Mouse (Mus musculus): ENCODE data around the gene Aplnr. TPM values are rescaled to one million over a fixed set of nuclear protein-coding genes. Genes with fewer than 3 reads are reported as not detected.

Gene Aplnr
- polyA plus RNA-seq, 1 experiment = not detected

DNA sequence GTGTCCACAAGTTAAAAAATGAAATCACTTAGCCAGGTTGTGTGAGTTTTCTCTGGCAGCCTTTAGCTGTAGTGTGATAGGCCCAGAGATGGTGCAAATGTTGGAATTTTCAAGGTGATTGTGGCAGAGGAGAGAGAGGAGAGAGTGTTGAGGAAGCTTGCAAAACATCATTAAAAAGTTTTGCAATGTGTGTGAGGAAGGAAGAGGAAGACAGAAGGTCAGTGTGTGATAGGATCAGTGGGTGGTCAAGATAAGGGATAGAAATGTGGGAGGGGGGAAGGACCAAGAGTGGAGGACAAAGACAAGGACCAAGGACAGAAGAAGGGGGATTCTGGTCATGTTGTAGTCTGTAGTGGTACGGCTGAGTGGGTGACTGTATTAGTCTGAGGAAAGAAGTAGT lies 14.3 kb downstream of the Aplnr start:
- Histone ChIP-seq H3K4me3 (ENCODE audit: insufficient read depth, low read length) (no peak overlapping the region), H3K27ac (ENCODE audit: insufficient read depth, low read depth, low read length) (no peak overlapping the region), H3K4me1 (ENCODE audit: control insufficient read depth, insufficient read depth, low read length) (no peaks in the 10 kb centered on the region)
- no peak for TF ChIP-seq CTCF (IDR thresholded peaks at IDR 0.05; ENCODE audit: low read depth, low read length)
- no peak for TF ChIP-seq POLR2A (IDR thresholded peaks at IDR 0.05; ENCODE audit: borderline replicate concordance, low read depth, low read length)

DNA sequence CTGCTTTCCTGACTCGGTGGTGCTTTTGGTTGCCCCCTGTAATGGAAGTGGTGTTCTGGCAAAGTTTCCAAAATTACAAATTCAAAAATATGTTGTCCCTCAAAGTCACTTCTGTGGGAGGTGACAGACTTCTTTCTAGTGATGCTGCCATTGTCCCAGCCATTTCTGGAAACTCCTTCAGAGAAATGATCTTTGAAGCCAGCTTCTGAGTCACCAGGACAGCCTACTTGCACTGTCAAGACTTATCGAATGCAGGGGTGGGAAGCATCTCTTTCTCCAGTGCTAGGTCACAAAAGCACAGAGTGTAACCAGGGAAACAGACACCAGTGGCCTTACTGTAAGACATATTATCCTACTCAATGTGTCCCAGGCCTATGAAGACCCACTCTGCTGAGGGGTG lies 15.2 kb downstream of the Aplnr start:
- H3K27ac ChIP-seq (ENCODE audit: insufficient read depth, low read depth, low read length) = no peak overlapping the region
- H3K4me3 ChIP-seq (ENCODE audit: insufficient read depth, low read length) = no peak overlapping the region
- H3K4me1 ChIP-seq (ENCODE audit: control insufficient read depth, insufficient read depth, low read length) = no peaks in the 10 kb centered on the region
- TF ChIP-seq POLR2A (IDR thresholded peaks at IDR 0.05; ENCODE audit: borderline replicate concordance, low read depth, low read length) (no peak), CTCF (IDR thresholded peaks at IDR 0.05; ENCODE audit: low read depth, low read length) (no peak)

DNA sequence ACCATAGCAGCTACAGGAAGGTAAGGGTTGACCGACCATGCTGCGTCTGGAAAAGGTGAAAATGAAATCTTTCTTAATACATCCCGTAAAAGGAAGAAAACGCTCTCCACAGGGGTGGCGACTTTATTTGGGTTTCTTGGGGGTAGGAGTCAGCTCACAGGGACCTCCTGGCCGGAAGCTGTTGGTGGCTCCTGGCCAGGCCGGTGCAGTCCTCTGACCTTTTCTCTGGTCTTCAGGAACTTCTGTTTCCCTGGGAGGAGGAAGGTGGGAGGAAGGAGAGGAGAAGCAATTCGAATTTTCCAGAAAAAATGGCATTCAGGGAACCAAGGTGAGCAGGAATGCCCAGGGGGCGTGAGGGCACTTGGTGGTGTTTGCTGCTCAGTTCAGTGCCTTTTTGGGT lies 19.3 kb downstream of the Aplnr start:
- H3K4me3 ChIP-seq (ENCODE audit: insufficient read depth, low read length) = no peak overlapping the region
- TF ChIP-seq CTCF (IDR thresholded peaks at IDR 0.05; ENCODE audit: low read depth, low read length) = no peak
- TF ChIP-seq POLR2A (IDR thresholded peaks at IDR 0.05; ENCODE audit: borderline replicate concordance, low read depth, low read length) = no peak
- H3K27ac ChIP-seq (ENCODE audit: insufficient read depth, low read depth, low read length) = no peak overlapping the region
- no peaks in the 10 kb centered on the region for H3K4me1 ChIP-seq (ENCODE audit: control insufficient read depth, insufficient read depth, low read length)

DNA sequence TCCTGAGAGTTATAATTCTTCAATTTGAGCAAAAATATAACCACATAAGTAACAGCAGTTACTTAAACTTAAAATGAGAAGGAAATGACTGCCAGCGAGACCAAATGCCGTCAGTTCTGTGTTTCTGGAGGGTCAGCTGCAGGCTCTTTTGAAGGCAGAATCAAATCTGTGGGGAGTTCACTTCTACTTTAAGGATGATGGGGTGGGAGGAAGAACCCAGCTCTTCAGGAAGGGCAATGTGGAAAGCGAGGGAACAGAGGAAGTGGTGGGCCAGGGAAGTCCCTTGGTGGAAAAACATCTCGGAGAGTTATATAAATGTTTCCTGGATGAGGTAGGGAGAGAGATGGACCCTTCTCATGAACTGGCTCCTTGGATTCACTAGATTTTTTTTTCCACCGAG lies 20.1 kb downstream of the Aplnr start:
- Histone ChIP-seq H3K27ac (ENCODE audit: insufficient read depth, low read depth, low read length) (no peak overlapping the region), H3K4me3 (ENCODE audit: insufficient read depth, low read length) (no peak overlapping the region), H3K4me1 (ENCODE audit: control insufficient read depth, insufficient read depth, low read length) (no peaks in the 10 kb centered on the region)
- no peak for TF ChIP-seq CTCF (IDR thresholded peaks at IDR 0.05; ENCODE audit: low read depth, low read length)
- TF ChIP-seq POLR2A (IDR thresholded peaks at IDR 0.05; ENCODE audit: borderline replicate concordance, low read depth, low read length) = no peak

DNA sequence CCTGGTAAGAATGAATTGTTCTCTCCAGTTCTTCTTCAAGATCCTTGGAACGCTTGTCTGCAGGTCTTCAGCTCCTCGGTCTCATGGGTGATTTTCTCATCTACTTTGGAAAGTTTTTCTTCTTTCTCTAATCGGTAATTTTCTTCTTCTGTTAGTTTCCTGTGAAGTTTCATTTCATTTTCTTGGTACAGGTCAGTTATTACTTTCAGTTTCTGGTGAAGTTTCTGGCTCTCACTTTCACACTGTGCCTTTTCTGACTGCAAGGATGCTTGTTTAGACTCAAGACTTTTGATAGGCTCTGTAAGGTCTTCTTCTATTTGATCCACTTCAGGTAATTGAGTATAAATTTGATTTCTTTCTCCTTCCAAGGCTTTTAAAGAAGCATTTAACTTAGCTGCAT lies 21.4 kb downstream of the Aplnr start:
- Histone ChIP-seq H3K4me3 (ENCODE audit: insufficient read depth, low read length) (no peak overlapping the region), H3K4me1 (ENCODE audit: control insufficient read depth, insufficient read depth, low read length) (no peaks in the 10 kb centered on the region), H3K27ac (ENCODE audit: insufficient read depth, low read depth, low read length) (no peak overlapping the region)
- TF ChIP-seq CTCF (IDR thresholded peaks at IDR 0.05; ENCODE audit: low read depth, low read length) (no peak), POLR2A (IDR thresholded peaks at IDR 0.05; ENCODE audit: borderline replicate concordance, low read depth, low read length) (no peak)

DNA sequence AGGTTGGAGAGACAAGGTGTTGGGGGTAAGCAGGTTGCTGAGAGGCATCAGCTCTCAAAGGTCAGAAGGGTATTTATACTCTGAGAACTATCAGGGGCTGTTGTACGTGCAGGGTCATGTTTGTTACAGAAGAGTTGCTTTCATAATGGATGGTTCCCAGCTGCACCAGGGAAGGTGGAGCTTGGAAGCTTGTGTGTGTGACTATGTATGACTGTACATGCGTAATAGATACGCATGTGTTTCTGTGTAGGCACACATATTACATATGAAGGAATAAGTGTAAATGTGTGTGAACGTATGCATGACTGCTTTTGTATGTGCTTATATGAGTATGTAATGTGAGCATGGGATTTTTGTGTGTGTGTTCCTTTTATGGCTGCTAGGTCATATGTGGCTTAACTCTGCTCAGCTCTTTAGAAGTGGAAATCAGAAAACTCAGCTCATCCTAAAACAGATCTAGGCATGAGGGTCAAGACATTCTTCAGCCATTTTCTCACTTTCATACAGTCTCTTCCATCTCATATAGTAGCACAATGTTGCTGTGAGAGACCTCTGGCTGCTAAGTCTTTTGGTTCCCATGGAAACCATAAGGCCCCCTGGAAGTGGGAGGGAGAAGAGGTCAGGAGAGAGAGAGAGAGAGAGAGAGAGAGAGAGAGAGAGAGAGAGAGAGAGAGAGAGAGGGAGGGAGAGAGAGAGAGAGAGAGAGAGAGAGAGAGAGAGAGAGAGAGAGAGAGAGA lies 25.0 kb downstream of the Aplnr start:
- TF ChIP-seq POLR2A (IDR thresholded peaks at IDR 0.05; ENCODE audit: borderline replicate concordance, low read depth, low read length) (no peak), CTCF (IDR thresholded peaks at IDR 0.05; ENCODE audit: low read depth, low read length) (no peak)
- no peak overlapping the region for H3K4me3 ChIP-seq (ENCODE audit: insufficient read depth, low read length)
- no peaks in the 10 kb centered on the region for H3K4me1 ChIP-seq (ENCODE audit: control insufficient read depth, insufficient read depth, low read length)
- H3K27ac ChIP-seq (ENCODE audit: insufficient read depth, low read depth, low read length) = no peak overlapping the region

DNA sequence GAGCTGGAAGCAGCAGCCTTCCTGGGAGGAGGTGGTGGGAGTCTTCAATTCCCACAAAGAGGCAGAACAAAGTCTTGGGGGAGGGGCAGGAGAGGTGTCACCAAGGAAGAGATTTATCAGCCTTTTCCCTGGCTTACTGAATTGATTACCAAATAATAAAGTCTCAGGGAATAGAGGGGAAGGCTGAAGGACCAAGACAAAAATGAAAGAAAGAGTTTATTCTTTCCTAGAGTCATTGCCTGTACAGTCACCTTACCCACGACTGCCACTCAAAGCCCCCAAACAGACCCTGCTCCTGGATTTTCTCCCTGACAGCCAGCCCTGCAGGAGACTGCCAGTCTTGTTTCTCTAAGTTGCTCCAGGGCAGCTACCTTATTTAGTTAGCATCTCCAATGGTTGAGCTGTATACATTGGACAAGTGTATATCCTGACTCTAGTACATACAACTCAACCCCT lies 25.6 kb downstream of the Aplnr start:
- Histone ChIP-seq H3K4me1 (ENCODE audit: control insufficient read depth, insufficient read depth, low read length) (no peaks in the 10 kb centered on the region), H3K27ac (ENCODE audit: insufficient read depth, low read depth, low read length) (no peak overlapping the region), H3K4me3 (ENCODE audit: insufficient read depth, low read length) (no peak overlapping the region)
- TF ChIP-seq POLR2A (IDR thresholded peaks at IDR 0.05; ENCODE audit: borderline replicate concordance, low read depth, low read length) = no peak
- no peak for TF ChIP-seq CTCF (IDR thresholded peaks at IDR 0.05; ENCODE audit: low read depth, low read length)

DNA sequence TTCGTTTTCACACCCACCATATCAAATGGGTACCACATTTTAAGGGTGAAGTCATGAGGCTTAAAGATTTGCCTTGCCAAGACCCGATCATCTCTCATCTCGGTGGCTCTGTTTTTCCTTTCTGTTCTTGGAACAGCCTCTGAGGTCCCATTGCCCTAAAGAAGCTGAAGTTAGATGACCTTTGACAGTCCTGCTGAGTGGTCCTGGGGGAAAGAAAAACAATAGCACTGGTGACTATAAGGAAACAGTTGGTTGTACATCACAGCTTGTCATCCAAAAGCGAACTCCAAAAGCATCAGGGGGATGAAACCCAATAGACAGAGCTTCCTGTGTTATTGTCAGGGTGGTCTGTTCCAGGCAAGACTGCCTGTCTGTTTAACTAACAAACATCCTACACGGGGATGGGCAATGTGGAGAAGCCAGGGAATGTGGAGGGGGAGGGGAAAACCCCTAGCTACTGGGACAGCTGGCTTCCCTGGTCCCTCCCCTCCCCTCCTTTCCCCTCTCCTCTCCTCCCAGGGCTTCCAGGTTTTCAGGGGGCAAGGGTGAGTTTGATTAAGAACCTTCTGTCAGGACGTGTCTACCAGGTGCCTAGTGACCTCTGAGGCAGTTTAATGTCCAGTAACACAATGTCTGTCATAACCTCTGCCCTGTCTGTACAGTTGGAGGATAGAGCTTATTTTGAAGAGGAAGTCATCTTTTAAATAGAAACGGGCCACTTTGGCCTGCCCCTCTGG lies 27.5 kb downstream of the Aplnr start:
- no peak for TF ChIP-seq CTCF (IDR thresholded peaks at IDR 0.05; ENCODE audit: low read depth, low read length)
- no peak for TF ChIP-seq POLR2A (IDR thresholded peaks at IDR 0.05; ENCODE audit: borderline replicate concordance, low read depth, low read length)

DNA sequence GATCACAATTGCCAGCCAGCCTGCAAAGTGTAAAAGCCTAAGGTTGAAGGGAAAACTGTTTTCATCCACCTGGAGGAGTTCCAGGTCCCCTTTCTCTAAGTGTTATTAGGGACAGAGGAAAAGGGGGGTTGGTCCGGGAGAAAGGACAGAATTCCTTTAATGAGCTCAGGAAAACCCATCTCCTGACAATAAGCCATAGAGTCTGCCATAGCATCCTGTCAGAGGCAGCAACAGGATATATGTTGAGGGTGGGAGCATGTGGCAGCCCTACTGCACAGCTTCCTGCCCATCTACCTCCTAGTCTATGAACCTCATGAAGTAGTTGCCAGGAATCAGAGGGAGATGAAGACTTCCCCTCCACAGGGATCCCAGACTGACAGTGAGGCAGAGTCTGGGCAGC lies 31.6 kb downstream of the Aplnr start:
- Histone ChIP-seq H3K4me1 (ENCODE audit: control insufficient read depth, insufficient read depth, low read length) (no peaks in the 10 kb centered on the region), H3K4me3 (ENCODE audit: insufficient read depth, low read length) (no peak overlapping the region), H3K27ac (ENCODE audit: insufficient read depth, low read depth, low read length) (no peak overlapping the region)
- TF ChIP-seq CTCF (IDR thresholded peaks at IDR 0.05; ENCODE audit: low read depth, low read length) = no peak
- no peak for TF ChIP-seq POLR2A (IDR thresholded peaks at IDR 0.05; ENCODE audit: borderline replicate concordance, low read depth, low read length)

More for the DNA sequence above, 27.5 kb downstream of the Aplnr start:
- H3K4me1 ChIP-seq (ENCODE audit: control insufficient read depth, insufficient read depth, low read length) = no peaks in the 10 kb centered on the region
- no peak overlapping the region for H3K4me3 ChIP-seq (ENCODE audit: insufficient read depth, low read length)
- H3K27ac ChIP-seq (ENCODE audit: insufficient read depth, low read depth, low read length) = no peak overlapping the region

DNA sequence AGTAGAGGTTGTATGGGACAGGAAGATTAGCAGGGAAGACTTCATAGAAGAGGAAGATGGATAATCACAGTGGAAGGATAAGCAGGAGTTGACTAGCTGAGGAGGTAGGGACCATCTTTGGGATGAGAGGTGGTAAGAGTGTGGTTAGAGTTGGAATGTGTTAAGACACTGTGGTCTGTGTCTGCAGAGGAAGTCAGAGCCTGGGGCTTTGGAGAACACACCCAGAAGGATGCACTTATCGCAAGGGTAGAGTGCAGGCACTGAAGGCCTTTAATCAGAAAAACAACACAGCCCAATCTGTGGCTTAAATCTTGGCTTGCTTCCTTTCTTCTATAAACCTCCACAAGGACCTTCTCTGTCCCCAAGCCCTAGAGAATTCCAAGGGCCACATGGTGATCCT lies 32.3 kb downstream of the Aplnr start:
- Histone ChIP-seq H3K4me3 (ENCODE audit: insufficient read depth, low read length) (no peak overlapping the region), H3K4me1 (ENCODE audit: control insufficient read depth, insufficient read depth, low read length) (no peaks in the 10 kb centered on the region), H3K27ac (ENCODE audit: insufficient read depth, low read depth, low read length) (no peak overlapping the region)
- no peak for TF ChIP-seq CTCF (IDR thresholded peaks at IDR 0.05; ENCODE audit: low read depth, low read length)
- no peak for TF ChIP-seq POLR2A (IDR thresholded peaks at IDR 0.05; ENCODE audit: borderline replicate concordance, low read depth, low read length)

All from bone marrow macrophage, adult 2 months (primary cell).